16 mouse cellular contexts compared by ENCODE assay signal in genomic region chr7:81573821-81574220, GRCm38 (mm10). TPM values are rescaled to one million over a fixed set of nuclear protein-coding genes. Genes with fewer than 3 reads are reported as not detected.
DNase-seq lines count a peak whose midpoint lies in the region; TF ChIP-seq lines count a peak whose summit lies in the region.
"Had no signal": no experiment of that assay in that cellular context is flagged by ENCODE, and none has a peak within 500 bp of the region (broad histone marks: within the 10 kb centered on the region; RNA-seq: fewer than 3 reads in every experiment).

No protein-coding gene starts in this region.

- peak overlapping the region; percentile 15; the same call in 1 of the 2 replicates for H3K9ac ChIP-seq in liver, adult 2 months (ENCODE audit: low read depth, low read length)
- H3K9ac ChIP-seq: forebrain, embryonic 13.5 days; midbrain, embryonic 13.5 days had no signal

- peak; percentile 68 for DNase-seq in heart, adult 11 months
- DNase-seq in heart, postnatal 10 days = no peak
- no peak for DNase-seq in liver, adult 2 months (ENCODE audit: extremely low read depth, low read depth, low spot score)
- no peak for DNase-seq in liver
- peak; percentile 5 for DNase-seq in c-Kit-negative CD71-positive TER-119-positive erythroid progenitor cells, embryonic 14.5 days (ENCODE audit: low read depth, low spot score)
- DNase-seq in lung, postnatal 10 days = no peak
- DNase-seq: cerebellum, adult 9-11 months; embryo, embryonic 11 days; lung, postnatal 4 days; retina, postnatal 1 day; right cerebral cortex, postnatal 4 days; thymus, postnatal 36 days had no signal

- H3K36me3 ChIP-seq in liver, adult 2 months (ENCODE audit: control insufficient read depth, insufficient read depth, low read length) = peaks cover 32% of the 10 kb centered on the region
- H3K36me3 ChIP-seq in myocyte (ENCODE audit: control insufficient read depth, insufficient read depth) = peaks cover 6% of the 10 kb centered on the region

- H3ac ChIP-seq in myocyte (ENCODE audit: control insufficient read depth, insufficient read length) = no peak overlapping the region

- TF ChIP-seq CTCF in liver, adult 2 months (IDR thresholded peaks at IDR 0.05; ENCODE audit: low read depth, low read length) = no peak

- no peak overlapping the region for H3K4me3 ChIP-seq in liver, adult 2 months (ENCODE audit: insufficient read depth, low read depth, low read length)
- H3K4me3 ChIP-seq in myocyte = no peak overlapping the region
- H3K4me3 ChIP-seq: forebrain, embryonic 13.5 days; midbrain, embryonic 13.5 days had no signal

- intact Hi-C loops in heart, postnatal 10 days (cut with DNase I) = loop anchor here (10.0 kb wide), 1 partner anchor 409 kb away; no protein-coding TSS in a partner anchor

- peaks cover 33% of the 10 kb centered on the region for H3K4me1 ChIP-seq in liver, adult 2 months (ENCODE audit: control insufficient read depth, insufficient read depth, low read length)

- H3K79me2 ChIP-seq in liver, adult 2 months (ENCODE audit: control insufficient read depth, insufficient read depth, low read length) = peaks cover 44% of the 10 kb centered on the region
- H3K79me2 ChIP-seq in myocyte (ENCODE audit: control insufficient read depth, insufficient read depth) = peaks cover 5% of the 10 kb centered on the region

- TF ChIP-seq POLR2A in liver, adult 2 months (IDR thresholded peaks at IDR 0.05; ENCODE audit: extremely low read depth, insufficient read depth, low read length) = no peak
- no peak for TF ChIP-seq POLR2A in myocyte (IDR thresholded peaks at IDR 0.05; ENCODE audit: insufficient read length, low read depth)

- H3K4me2 ChIP-seq in myocyte (ENCODE audit: low read depth) = peak overlapping the region; percentile 78
- H3K4me2 ChIP-seq: midbrain, embryonic 13.5 days had no signal

- 88% methylated on average over 9 of the region's 9 CpGs for WGBS in liver, adult 2 months

- peak overlapping the region; percentile 93 for H3K27ac ChIP-seq in liver, adult 2 months (replicated peaks; ENCODE audit: insufficient read depth, low read depth, low read length)
- H3K27ac ChIP-seq: forebrain, embryonic 13.5 days; midbrain, embryonic 13.5 days had no signal

- H3K27me3 ChIP-seq in liver, adult 2 months (ENCODE audit: control insufficient read depth, insufficient read depth, low read length) = no peaks in the 10 kb centered on the region
- no peaks in the 10 kb centered on the region for H3K27me3 ChIP-seq in myocyte (ENCODE audit: control insufficient read depth, insufficient read depth, insufficient read length)
- H3K27me3 ChIP-seq: forebrain, embryonic 13.5 days; midbrain, embryonic 13.5 days had no signal

TF ChIP-seq in myocyte, 11 proteins besides CTCF, POLR2A, EP300 and RAD21:
- TF ChIP-seq E2F4 (IDR thresholded peaks at IDR 0.05; ENCODE audit: insufficient read depth) (no peak), POLR2AphosphoS2 (IDR thresholded peaks at IDR 0.05; ENCODE audit: insufficient read length, low read depth) (no peak), CEBPB (IDR thresholded peaks at IDR 0.05; ENCODE audit: insufficient read depth, poor library complexity, severe bottlenecking) (no peak), USF1 (IDR thresholded peaks at IDR 0.05; ENCODE audit: low read depth) (no peak), MAX (IDR thresholded peaks at IDR 0.05; ENCODE audit: low read depth) (no peak), REST (IDR thresholded peaks at IDR 0.05; ENCODE audit: insufficient read depth, insufficient read length) (no peak), MYOD1 (IDR thresholded peaks at IDR 0.05; ENCODE audit: control insufficient read depth in 1 of 3, insufficient read length in 2 of 3, low read depth in 2 of 3) (no peak), MYOG (IDR thresholded peaks at IDR 0.05; ENCODE audit: control insufficient read depth in 1 of 3, insufficient read depth in 1 of 3, insufficient read length in 2 of 3, low read depth in 2 of 3) (no peak), SRF (IDR thresholded peaks at IDR 0.05; ENCODE audit: control insufficient read depth, insufficient read length, low read depth) (no peak), TCF12 (IDR thresholded peaks at IDR 0.05; ENCODE audit: insufficient read depth, poor library complexity, severe bottlenecking) (no peak), TCF3 (IDR thresholded peaks at IDR 0.05; ENCODE audit: insufficient read length, low read depth) (no peak)

RNA-seq across cellular contexts. Expression of gene Whamm, which starts 2.8 kb away (rescaled TPM):
- 1 to 10 TPM; 8.1 to 9.2 TPM for total RNA-seq in heart, postnatal 10 days (2021)
- total RNA-seq in liver, adult 2 months (2014; rRNA removed) = 20.7 and 25.4 TPM in 2 replicates
- 35.1 and 44.6 TPM in 2 replicates for polyA plus RNA-seq in liver, adult 2 months (2012; rRNA removed)
- polyA plus RNA-seq in myocyte (2012; fragmentation: generic; extraction: Trizol) = 4.0 TPM

RNA-seq across cellular contexts. Expression of gene Fsd2, which starts 7.1 kb away (rescaled TPM):
- total RNA-seq in heart, postnatal 10 days (2021) = 100 to 1,000 TPM; 214 to 226 TPM
- 0.13 and 0.28 TPM in 2 replicates for total RNA-seq in liver, adult 2 months (2014; rRNA removed)
- 0.04 TPM in 2 replicates for polyA plus RNA-seq in liver, adult 2 months (2012; rRNA removed)
- 4.8 TPM for polyA plus RNA-seq in myocyte (2012; fragmentation: generic; extraction: Trizol)
- polyA plus RNA-seq: intestine, embryonic 14.5 days had no signal

Comparison
In these comparisons a context has a peak if more than half of its experiments do, and no peak if none do; other contexts are left out.
1. DNase-seq: peak in heart, adult 11 months (single experiment) and c-Kit-negative CD71-positive TER-119-positive erythroid progenitor cells, embryonic 14.5 days (single experiment); none in heart, postnatal 10 days (0 of 2), liver, adult 2 months (single experiment), liver (single experiment) and lung, postnatal 10 days (single experiment).
2. RNA of gene Fsd2, which starts 7.1 kb away (total RNA-seq): 214 to 226 TPM in heart, postnatal 10 days; 0.13 to 0.28 TPM in liver, adult 2 months; every median in the first group is over 100 times any median in the second.